Mouse (Mus musculus) intestine, embryonic 14.5 days (tissue): ENCODE data around the gene Zranb1. TPM values are rescaled to one million over a fixed set of nuclear protein-coding genes. Genes with fewer than 3 reads are reported as not detected.

Experiments
- ATAC-seq: fragments of 200-750 bp; cut with Nextera tagmentation; replicated peaks from 2 replicates; pipeline ENCODE4 v1.8.0; 2017; ENCODE audit warnings: low read depth, moderate number of reproducible peaks, moderate TSS enrichment, moderate library complexity; ENCODE audit not compliant: low FRiP score, low TSS enrichment
- DNase-seq: peaks from one replicate; pipeline ENCODE4 v3.0.0-alpha.2; 2018; ENCODE audit warnings: low spot score
- H3K27ac ChIP-seq: fragments of 300-500 bp; sonication (generic); 2 replicates; pipeline ENCODE4 v1.5.1; 2014; ENCODE audit warnings: low read depth, mild to moderate bottlenecking, control low read depth
- H3K27me3 ChIP-seq: fragments of 300-500 bp; sonication (generic); replicated peaks from 2 replicates; pipeline ENCODE4 v1.6.1; 2014; ENCODE audit warnings: low read length, control low read depth; ENCODE audit not compliant: control insufficient read depth, insufficient read depth
- H3K36me3 ChIP-seq: fragments of 300-500 bp; sonication (generic); 2 replicates; pipeline ENCODE4 v1.6.1; 2014; ENCODE audit warnings: low read length, control low read depth; ENCODE audit not compliant: control insufficient read depth, insufficient read depth
- H3K4me1 ChIP-seq: fragments of 300-500 bp; sonication (generic); replicated peaks from 2 replicates; pipeline ENCODE4 v1.6.1; 2014; ENCODE audit warnings: low read length, control low read depth, mixed read lengths; ENCODE audit not compliant: control insufficient read depth, insufficient read depth
- H3K4me2 ChIP-seq: fragments of 300-500 bp; sonication (generic); 2 replicates; pipeline ENCODE4 v1.6.1; 2014; ENCODE audit warnings: low read length
- H3K4me3 ChIP-seq: fragments of 300-500 bp; sonication (generic); 2 replicates; pipeline ENCODE4 v1.5.1; 2014; ENCODE audit warnings: low read depth, low read length, control low read depth, mixed read lengths
- H3K9ac ChIP-seq: fragments of 300-500 bp; sonication (generic); 2 replicates; pipeline ENCODE4 v1.6.1; 2014; ENCODE audit warnings: mild to moderate bottlenecking, low read length
- H3K9me3 ChIP-seq: fragments of 300-500 bp; sonication (generic); 2 replicates; pipeline ENCODE4 v1.6.1; 2016; ENCODE audit warnings: low read length, control low read depth; ENCODE audit not compliant: control insufficient read depth
- WGBS: fragments of 180-500 bp; shearing (Covaris S2); extraction: QIAGEN DNeasy Blood & Tissue Kit; methylation state at CpG from one replicate; pipeline ENCODE4 v1.1.7; 2014; 5-methylcytosine and 5-hydroxymethylcytosine counted together
- polyA plus RNA-seq: library from polyadenylated mRNA; unstranded; fragments of >200 nt; fragmentation: Nextera tagmentation; extraction: Ambion mirVana; gene quantifications from 2 replicates; pipeline ENCODE4 v1.2.1, GENCODE M21; 2014

Gene Zranb1
- polyA plus RNA-seq, 1 experiment from 2014 or later = 15.3 TPM

GRCm38 (mm10) chr7:132891561-132892310, 39.2 kb upstream of the Zranb1 start:
- no peaks in the 10 kb centered on the region for H3K9me3 ChIP-seq
- 77% methylated on average over 5 of the region's 5 CpGs for WGBS
- no peak for ATAC-seq
- no peak overlapping the region for H3K4me3 ChIP-seq
- 0 out of 2 replicates have a peak, but pooled peaks cover 4% of the 10 kb centered on the region for H3K4me1 ChIP-seq
- H3K4me2 ChIP-seq = no peak overlapping the region
- no peak for DNase-seq
- no peak overlapping the region for H3K9ac ChIP-seq
- H3K27me3 ChIP-seq = no peaks in the 10 kb centered on the region
- no peak overlapping the region for H3K27ac ChIP-seq
- H3K36me3 ChIP-seq = no peaks in the 10 kb centered on the region

GRCm38 (mm10) chr7:132892311-132892661, 38.7 kb upstream of the Zranb1 start:
- no peaks in the 10 kb centered on the region for H3K4me1 ChIP-seq
- H3K9ac ChIP-seq = no peak overlapping the region
- WGBS = 55% methylated on average over 4 of the region's 4 CpGs
- no peaks in the 10 kb centered on the region for H3K9me3 ChIP-seq
- no peaks in the 10 kb centered on the region for H3K36me3 ChIP-seq
- no peak overlapping the region for H3K4me2 ChIP-seq
- no peak overlapping the region for H3K4me3 ChIP-seq
- DNase-seq = no peak
- no peak overlapping the region for H3K27ac ChIP-seq
- H3K27me3 ChIP-seq = no peaks in the 10 kb centered on the region
- no peak for ATAC-seq

- 63% methylated on average over 7 of the region's 7 CpGs for WGBS
- Histone ChIP-seq H3K4me3 (no peak overlapping the region), H3K9me3 (no peaks in the 10 kb centered on the region), H3K4me1 (no peaks in the 10 kb centered on the region), H3K36me3 (no peaks in the 10 kb centered on the region), H3K9ac (no peak overlapping the region), H3K27ac (no peak overlapping the region), H3K27me3 (no peaks in the 10 kb centered on the region), H3K4me2 (no peak overlapping the region)
- ATAC-seq = no peak
- DNase-seq = no peak
Observed at GRCm38 (mm10) chr7:132892806-132893205, 38.1 kb upstream of the Zranb1 start.

- no peak overlapping the region for H3K4me3 ChIP-seq
- no peak overlapping the region for H3K9ac ChIP-seq
- 87% methylated on average over 1 of the region's 1 CpGs for WGBS
- DNase-seq = no peak
- H3K27me3 ChIP-seq = no peaks in the 10 kb centered on the region
- no peaks in the 10 kb centered on the region for H3K9me3 ChIP-seq
- ATAC-seq = no peak
- no peaks in the 10 kb centered on the region for H3K4me1 ChIP-seq
- H3K4me2 ChIP-seq = no peak overlapping the region
- H3K36me3 ChIP-seq = no peaks in the 10 kb centered on the region
- H3K27ac ChIP-seq = no peak overlapping the region
Observed at GRCm38 (mm10) chr7:132893336-132893735, 37.6 kb upstream of the Zranb1 start.

GRCm38 (mm10) chr7:132894841-132895555, 35.9 kb upstream of the Zranb1 start:
- Histone ChIP-seq H3K4me2 (no peak overlapping the region), H3K9me3 (no peaks in the 10 kb centered on the region), H3K9ac (no peak overlapping the region), H3K4me3 (no peak overlapping the region), H3K4me1 (no peaks in the 10 kb centered on the region), H3K36me3 (no peaks in the 10 kb centered on the region), H3K27ac (no peak overlapping the region), H3K27me3 (no peaks in the 10 kb centered on the region)
- ATAC-seq = no peak
- DNase-seq = no peak
- 64% methylated on average over 7 of the region's 7 CpGs for WGBS

- Histone ChIP-seq H3K9me3 (no peaks in the 10 kb centered on the region), H3K4me2 (no peak overlapping the region), H3K27me3 (no peaks in the 10 kb centered on the region), H3K36me3 (no peaks in the 10 kb centered on the region), H3K4me1 (no peaks in the 10 kb centered on the region), H3K4me3 (no peak overlapping the region), H3K9ac (no peak overlapping the region), H3K27ac (no peak overlapping the region)
- 84% methylated on average over 9 of the region's 9 CpGs for WGBS
- no peak for DNase-seq
- no peak for ATAC-seq
Observed at GRCm38 (mm10) chr7:132896206-132896815, 34.6 kb upstream of the Zranb1 start.

GRCm38 (mm10) chr7:132897258-132897657, 33.7 kb upstream of the Zranb1 start:
- Histone ChIP-seq H3K36me3 (no peaks in the 10 kb centered on the region), H3K9ac (no peak overlapping the region), H3K4me2 (no peak overlapping the region), H3K9me3 (no peaks in the 10 kb centered on the region), H3K27ac (no peak overlapping the region), H3K27me3 (no peaks in the 10 kb centered on the region), H3K4me1 (no peaks in the 10 kb centered on the region), H3K4me3 (no peak overlapping the region)
- WGBS = 78% methylated on average over 10 of the region's 10 CpGs
- ATAC-seq (no peak), DNase-seq (no peak)

- Histone ChIP-seq H3K36me3 (no peaks in the 10 kb centered on the region), H3K4me1 (no peaks in the 10 kb centered on the region), H3K4me3 (no peak overlapping the region), H3K4me2 (no peak overlapping the region), H3K27me3 (no peaks in the 10 kb centered on the region), H3K27ac (no peak overlapping the region), H3K9me3 (no peaks in the 10 kb centered on the region), H3K9ac (no peak overlapping the region)
- whole genome bisulfite sequencing = 90% methylated on average over 2 of the region's 2 CpGs
- DNase-seq = no peak
- ATAC-seq = no peak
Observed at GRCm38 (mm10) chr7:132898234-132898633, 32.7 kb upstream of the Zranb1 start.
